Mouse (Mus musculus) thymus, adult 2 months (tissue): ENCODE data around the gene Arpc4.

Experiments
- CTCF ChIP-seq: fragments of 200-500 bp; IDR thresholded peaks from 2 replicates; pipeline ENCODE4 v1.5.1; 2012; ENCODE audit warnings: mild to moderate bottlenecking, control low read depth, low read length, moderate library complexity, borderline replicate concordance; ENCODE audit not compliant: control insufficient read depth, poor library complexity, insufficient read depth; ENCODE audit errors: extremely low read depth
- POLR2A ChIP-seq: fragments of 200-500 bp; IDR thresholded peaks from 2 replicates; pipeline ENCODE4 v1.6.1; 2012; ENCODE audit warnings: mild to moderate bottlenecking, low read length, control low read depth, moderate library complexity; ENCODE audit not compliant: control insufficient read depth, poor library complexity, insufficient read depth; ENCODE audit errors: extremely low read depth

DNA sequence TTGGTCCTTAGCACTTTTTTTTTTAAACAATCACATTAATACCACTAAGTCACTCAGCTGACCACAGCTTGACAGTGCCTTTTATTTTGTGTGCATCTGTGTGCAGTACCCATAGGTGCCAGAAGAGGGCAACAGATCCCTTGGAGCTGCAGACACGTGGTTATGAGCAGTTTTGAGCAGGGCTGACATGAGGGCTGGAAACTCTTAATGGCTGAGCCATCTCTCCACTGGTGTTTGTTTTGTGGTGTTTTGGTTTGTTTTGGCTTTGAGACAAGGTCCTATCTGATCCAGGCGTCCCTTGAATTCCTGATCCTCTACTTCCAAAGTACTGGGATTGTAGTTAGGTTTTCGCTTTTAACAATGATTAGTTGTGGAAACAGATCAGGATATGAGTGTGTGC lies 49.5 kb downstream of the Arpc4 start:
- TF ChIP-seq POLR2A (no peak), CTCF (no peak)
